Mouse (Mus musculus) brown adipose tissue, adult 24 weeks (tissue): ENCODE data around the gene Cdc42ep5. TPM values are rescaled to one million over a fixed set of nuclear protein-coding genes. Genes with fewer than 3 reads are reported as not detected.

ENCODE experiments used
- H3K27ac ChIP-seq: fragments of 200-500 bp; replicated peaks from 2 replicates; pipeline ENCODE4 v1.5.1; 2012; ENCODE audit warnings: low read depth, mild to moderate bottlenecking, low read length
- H3K4me1 ChIP-seq: fragments of 200-500 bp; 2 replicates; pipeline ENCODE4 v1.6.1; 2012; ENCODE audit warnings: low read length, mixed read lengths; ENCODE audit not compliant: control insufficient read depth, insufficient read depth, insufficient read length
- H3K4me3 ChIP-seq: fragments of 200-500 bp; 2 replicates; pipeline ENCODE4 v1.5.1; 2012; ENCODE audit warnings: low read depth, mild to moderate bottlenecking, low read length, moderate library complexity; ENCODE audit not compliant: insufficient read depth
- polyA plus RNA-seq: library from polyadenylated mRNA; stranded (reverse); fragments of >200 nt; gene quantifications from 2 replicates; pipeline ENCODE4 v1.2.4, GENCODE M21; 2012; ENCODE audit not compliant: missing spikeins, insufficient read depth, insufficient read length

The Cdc42ep5 gene
- polyA plus RNA-seq, 1 experiment: 10.1 TPM

DNA sequence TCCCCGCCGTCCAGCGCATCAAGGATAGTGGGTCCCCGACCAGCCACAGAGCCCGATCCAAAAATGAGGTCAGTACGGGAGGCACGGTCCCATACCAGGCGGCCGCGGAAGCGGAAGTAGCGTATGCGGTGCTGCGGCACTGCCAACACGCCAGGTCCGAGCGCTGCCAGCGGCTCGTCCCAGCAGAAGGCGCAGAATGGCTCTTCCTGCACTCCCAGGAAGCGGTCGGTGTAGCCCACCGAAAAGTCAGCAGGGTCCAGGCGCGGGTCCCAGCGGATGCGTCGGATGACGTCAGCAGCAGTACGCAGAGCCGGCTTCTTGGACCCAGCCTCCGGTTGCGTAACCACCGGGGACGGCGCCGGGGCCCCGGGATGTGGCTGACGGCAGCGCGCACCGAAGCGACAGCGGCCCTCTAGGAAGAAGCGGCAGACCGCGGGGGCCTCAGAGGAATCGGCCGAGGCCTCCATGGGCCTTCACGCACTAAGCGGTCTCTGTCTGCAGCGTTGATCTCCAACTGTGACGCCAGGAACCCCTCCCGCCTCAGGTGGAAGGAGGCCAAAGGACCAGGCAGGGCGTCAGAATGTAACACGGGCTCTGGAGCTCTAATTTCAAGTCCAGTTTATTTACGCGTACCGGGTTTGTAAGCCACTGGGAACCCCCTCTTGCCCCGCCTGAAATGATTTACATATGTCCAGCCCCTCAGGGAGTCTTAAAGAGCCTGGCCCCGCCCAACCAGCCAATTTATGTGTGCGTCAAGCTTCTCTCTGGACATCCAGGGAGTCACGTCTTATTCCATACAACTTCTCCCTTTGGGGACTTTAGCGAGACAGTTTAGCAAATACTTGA lies 15.2 kb downstream of the Cdc42ep5 start:
- Histone ChIP-seq H3K4me3 (peak overlapping the region; percentile 74), H3K27ac (peak overlapping the region; percentile 97), H3K4me1 (peaks cover 4% of the 10 kb centered on the region; the same call in 1 of the 2 replicates)

- peak overlapping the region; percentile 97 for H3K27ac ChIP-seq
- peaks cover 4% of the 10 kb centered on the region; the same call in 1 of the 2 replicates for H3K4me1 ChIP-seq
- H3K4me3 ChIP-seq: peak overlapping the region; percentile 74
Measured at GRCm38 (mm10) chr7:4148341-4149208, 16.1 kb downstream of the Cdc42ep5 start.

GRCm38 (mm10) chr7:4147836-4148235 lies 16.8 kb downstream of the Cdc42ep5 start:
- peak overlapping the region; percentile 97; the same call in 1 of the 2 replicates for H3K27ac ChIP-seq
- H3K4me3 ChIP-seq: peak overlapping the region; percentile 74; the same call in 1 of the 2 replicates
- H3K4me1 ChIP-seq: peaks cover 4% of the 10 kb centered on the region; the same call in 1 of the 2 replicates

DNA sequence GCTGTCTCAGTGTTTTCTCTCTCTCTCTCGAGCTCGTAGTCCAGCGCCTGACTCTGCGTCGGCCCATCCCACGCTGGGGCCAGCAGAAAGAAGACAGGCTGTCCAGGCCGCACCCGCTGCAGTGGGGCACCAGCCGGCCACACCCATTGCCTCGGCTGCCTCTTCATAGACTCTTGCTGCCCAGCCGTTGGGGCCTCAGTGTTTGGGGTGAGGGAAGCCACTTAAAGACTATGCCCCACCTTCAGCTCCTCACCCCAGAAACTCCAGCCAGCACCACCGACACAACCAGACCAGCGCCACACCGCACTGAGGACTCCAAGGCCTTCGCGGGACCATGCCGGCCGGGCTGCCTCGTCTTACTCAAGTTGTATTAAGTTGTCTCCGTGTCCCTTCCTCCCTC lies 17.3 kb downstream of the Cdc42ep5 start:
- Histone ChIP-seq H3K4me3 (no peak overlapping the region), H3K4me1 (peaks cover 4% of the 10 kb centered on the region; the same call in 1 of the 2 replicates), H3K27ac (no peak overlapping the region)

- Histone ChIP-seq H3K4me3 (no peak overlapping the region), H3K4me1 (peaks cover 4% of the 10 kb centered on the region; the same call in 1 of the 2 replicates), H3K27ac (no peak overlapping the region)
Measured at GRCm38 (mm10) chr7:4146241-4147180, 18.1 kb downstream of the Cdc42ep5 start.

DNA sequence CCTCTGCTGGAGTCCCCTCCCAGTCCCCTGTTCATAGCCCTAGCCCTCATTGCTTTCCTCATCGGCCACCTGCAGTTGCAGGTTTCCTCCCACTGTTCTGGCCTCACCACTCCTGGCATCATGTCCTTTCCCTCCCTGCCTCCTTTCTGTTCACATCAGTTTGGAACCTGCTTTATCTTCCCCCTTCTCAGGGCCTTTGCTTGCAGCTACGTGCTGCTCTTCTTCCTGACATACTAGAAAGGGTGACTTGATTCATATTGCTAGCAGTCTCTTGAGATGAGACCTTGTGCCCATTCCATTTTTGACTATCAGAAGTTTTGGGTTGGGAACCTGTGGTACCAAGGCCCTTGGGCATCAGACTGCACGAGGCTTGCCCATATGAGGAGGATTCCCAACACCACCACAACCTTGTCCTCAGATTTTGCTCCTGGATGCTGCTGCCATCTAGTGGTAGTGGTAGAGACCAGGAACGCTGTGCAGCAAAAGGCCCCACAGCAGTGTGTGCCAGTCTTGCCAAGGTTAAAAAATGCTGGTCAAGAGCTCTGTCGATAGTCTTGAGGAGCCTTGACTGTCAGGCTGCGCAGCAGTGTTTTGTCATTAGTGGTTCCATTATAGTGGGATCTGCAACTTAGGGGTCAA lies 19.0 kb downstream of the Cdc42ep5 start:
- Histone ChIP-seq H3K27ac (no peak overlapping the region), H3K4me3 (no peak overlapping the region), H3K4me1 (peaks cover 4% of the 10 kb centered on the region; the same call in 1 of the 2 replicates)

- Histone ChIP-seq H3K4me1 (peaks cover 4% of the 10 kb centered on the region; the same call in 1 of the 2 replicates), H3K27ac (no peak overlapping the region), H3K4me3 (no peak overlapping the region)
Measured at GRCm38 (mm10) chr7:4144766-4145551, 19.7 kb downstream of the Cdc42ep5 start.

- Histone ChIP-seq H3K4me3 (no peak overlapping the region), H3K27ac (no peak overlapping the region), H3K4me1 (peaks cover 4% of the 10 kb centered on the region; the same call in 1 of the 2 replicates)
Measured at GRCm38 (mm10) chr7:4144046-4144445, 20.6 kb downstream of the Cdc42ep5 start.

DNA sequence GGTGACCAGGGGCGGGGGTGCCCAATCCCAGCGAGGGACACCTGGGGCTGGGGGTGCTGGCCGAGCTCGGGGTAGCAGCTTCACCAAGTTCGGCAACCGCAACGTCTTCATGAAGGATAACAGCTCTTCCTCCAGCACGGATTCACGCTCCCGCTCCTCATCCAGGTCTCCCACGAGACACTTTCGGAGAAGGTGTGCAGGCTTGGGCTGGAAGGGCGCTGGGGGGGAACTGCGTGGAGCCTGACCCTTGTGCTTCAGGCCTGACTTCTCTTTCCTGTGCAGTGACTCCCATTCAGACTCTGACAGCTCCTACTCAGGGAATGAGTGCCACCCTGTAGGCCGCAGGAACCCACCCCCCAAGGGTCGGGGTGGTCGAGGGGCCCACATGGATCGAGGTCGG lies 21.2 kb downstream of the Cdc42ep5 start:
- Histone ChIP-seq H3K4me3 (no peak overlapping the region), H3K4me1 (peaks cover 4% of the 10 kb centered on the region; the same call in 1 of the 2 replicates), H3K27ac (no peak overlapping the region)

- Histone ChIP-seq H3K27ac (no peak overlapping the region), H3K4me1 (peaks cover under 1% of the 10 kb centered on the region; the same call in 1 of the 2 replicates), H3K4me3 (no peak overlapping the region)
Measured at GRCm38 (mm10) chr7:4142796-4143445, 21.7 kb downstream of the Cdc42ep5 start.

- H3K4me3 ChIP-seq: no peak overlapping the region
- H3K27ac ChIP-seq: no peak overlapping the region
- H3K4me1 ChIP-seq: peaks cover 2% of the 10 kb centered on the region; the same call in 1 of the 2 replicates
Measured at GRCm38 (mm10) chr7:4141648-4142325, 22.9 kb downstream of the Cdc42ep5 start.

DNA sequence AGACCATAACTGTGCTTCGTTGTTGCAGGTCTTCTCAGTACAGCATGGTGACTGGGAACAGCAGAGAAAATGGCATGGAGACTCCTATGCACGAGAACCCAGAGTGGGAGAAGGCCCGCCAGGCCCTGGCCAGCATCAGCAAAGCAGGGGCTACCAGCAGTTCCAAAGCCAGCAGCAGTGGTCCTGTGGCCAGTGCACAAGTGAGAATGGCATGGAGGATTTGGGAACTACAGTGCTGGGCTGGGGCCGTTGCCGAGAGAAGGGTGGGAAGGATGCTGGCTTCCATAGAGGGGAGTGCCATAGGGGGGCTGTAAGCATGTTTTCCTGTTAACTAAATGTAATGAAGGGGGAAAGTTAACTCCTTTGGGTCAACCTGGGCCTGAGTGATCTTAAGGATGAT lies 25.3 kb downstream of the Cdc42ep5 start:
- Histone ChIP-seq H3K27ac (no peak overlapping the region), H3K4me3 (no peak overlapping the region), H3K4me1 (peaks cover 2% of the 10 kb centered on the region; the same call in 1 of the 2 replicates)
